Mouse (Mus musculus) 3134 (cell line): ENCODE results near the gene Dll1.

ENCODE experiments used
- DNase-seq: peaks from one replicate; pipeline ENCODE4 v3.0.0-alpha.2; 2011; ENCODE audit warnings: low spot score; ENCODE audit not compliant: insufficient read length; ENCODE audit errors: extremely low read depth

Dll1 gene

GRCm38 (mm10) chr17:15379741-15380526 is 3.3 kb upstream of the Dll1 start:
- DNase-seq = no peak

- DNase-seq = no peak
These were observed 1.9 kb upstream of the Dll1 start for GRCm38 (mm10) chr17:15378413-15379109.

GRCm38 (mm10) chr17:15377901-15378300 is 1.2 kb upstream of the Dll1 start:
- no peak for DNase-seq

DNA sequence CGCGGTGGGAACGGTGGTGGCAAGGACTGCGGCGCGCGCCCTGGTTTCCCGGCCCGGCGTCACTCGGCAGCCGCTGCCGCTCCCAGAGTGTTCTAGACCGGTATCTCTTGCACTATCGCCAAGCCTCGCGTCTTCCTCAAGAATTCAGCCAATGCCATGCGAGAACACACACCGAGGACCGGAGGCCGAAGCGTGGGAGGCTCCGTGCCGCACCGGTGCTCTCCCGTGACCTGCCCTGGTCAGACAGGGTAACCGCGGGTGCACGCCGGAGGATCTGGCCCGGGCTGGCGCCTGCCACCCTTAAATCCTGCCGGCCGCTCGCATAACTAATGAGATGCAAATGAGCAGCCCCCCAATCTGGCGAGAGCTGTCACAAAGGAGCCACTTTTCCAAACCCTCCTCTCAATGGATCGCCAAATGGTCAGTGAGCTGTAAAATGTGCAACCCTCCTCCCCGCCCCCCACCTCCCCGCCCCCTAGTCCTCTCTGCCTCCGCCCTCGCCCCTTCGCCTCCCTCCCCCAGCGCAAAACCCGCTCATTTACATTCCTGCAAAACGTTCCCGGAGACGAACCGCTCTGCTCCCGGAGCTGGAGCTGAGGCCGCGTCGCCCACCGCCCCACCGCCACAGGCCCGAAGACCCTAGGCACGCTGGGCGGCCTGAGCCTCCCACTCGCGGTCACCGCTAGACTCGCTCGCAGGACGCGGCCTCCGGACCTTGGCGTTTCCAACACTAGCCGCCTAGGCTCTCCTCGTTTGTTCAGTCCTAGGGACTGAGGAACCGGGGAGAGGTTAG is 775 bp downstream of the Dll1 start:
- DNase-seq = no peak

DNA sequence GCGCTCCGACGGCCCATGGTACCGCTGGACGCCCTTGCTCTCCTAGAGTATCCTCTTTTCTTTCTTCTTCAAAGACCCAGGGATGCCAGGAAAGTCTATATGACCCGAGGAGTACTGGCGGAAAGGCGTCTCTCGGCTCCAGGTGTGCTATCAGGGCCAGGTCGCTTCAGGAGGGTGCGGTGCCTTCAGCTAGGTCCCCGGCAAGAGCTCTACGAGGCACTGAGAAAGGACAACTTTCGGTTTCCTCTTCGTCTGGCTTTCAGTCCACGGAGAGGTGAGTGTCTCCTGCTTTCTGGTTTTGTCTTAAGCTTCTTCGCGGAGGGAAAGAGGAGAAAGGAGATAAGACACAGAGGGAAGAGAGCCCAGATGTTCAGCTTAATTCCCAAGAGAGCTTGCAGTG is 1.4 kb downstream of the Dll1 start:
- no peak for DNase-seq

- no peak for DNase-seq
These were observed 2.1 kb downstream of the Dll1 start for GRCm38 (mm10) chr17:15374321-15375141.

DNA sequence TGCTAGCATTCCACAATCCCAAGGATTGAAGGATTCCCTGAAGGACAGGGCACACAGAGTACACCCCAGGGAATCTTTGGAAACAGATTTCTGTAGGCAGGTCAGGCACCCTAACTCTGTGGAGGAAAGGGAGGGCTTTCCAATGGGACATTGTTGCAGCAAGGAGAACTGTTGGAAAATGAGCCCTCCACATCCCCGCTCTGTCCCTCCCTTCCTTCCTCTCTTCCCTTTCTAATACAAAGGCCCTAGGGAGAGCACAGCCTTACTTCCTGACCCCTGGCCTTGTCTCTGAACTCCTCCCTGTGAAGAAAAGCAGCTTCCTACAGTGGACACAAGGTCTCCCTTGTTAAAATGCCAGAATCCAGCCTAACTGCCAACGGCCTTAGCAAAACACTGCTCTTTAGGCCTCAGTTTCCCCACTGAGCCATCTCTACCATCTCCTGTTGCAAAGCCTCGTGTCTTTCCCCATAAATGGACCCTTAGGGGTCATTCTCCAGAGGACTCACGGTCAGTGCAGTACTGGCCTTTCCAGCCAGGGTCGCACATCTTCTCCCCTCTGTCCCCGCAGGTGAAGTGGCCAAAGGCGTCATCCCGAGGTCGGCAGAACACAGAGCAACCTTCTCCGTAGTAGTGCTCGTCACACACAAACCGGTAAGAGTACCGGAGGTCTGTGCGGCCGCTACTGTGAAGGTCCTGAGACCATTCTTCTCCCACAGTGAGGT is 3.6 kb downstream of the Dll1 start:
- DNase-seq = no peak

DNA sequence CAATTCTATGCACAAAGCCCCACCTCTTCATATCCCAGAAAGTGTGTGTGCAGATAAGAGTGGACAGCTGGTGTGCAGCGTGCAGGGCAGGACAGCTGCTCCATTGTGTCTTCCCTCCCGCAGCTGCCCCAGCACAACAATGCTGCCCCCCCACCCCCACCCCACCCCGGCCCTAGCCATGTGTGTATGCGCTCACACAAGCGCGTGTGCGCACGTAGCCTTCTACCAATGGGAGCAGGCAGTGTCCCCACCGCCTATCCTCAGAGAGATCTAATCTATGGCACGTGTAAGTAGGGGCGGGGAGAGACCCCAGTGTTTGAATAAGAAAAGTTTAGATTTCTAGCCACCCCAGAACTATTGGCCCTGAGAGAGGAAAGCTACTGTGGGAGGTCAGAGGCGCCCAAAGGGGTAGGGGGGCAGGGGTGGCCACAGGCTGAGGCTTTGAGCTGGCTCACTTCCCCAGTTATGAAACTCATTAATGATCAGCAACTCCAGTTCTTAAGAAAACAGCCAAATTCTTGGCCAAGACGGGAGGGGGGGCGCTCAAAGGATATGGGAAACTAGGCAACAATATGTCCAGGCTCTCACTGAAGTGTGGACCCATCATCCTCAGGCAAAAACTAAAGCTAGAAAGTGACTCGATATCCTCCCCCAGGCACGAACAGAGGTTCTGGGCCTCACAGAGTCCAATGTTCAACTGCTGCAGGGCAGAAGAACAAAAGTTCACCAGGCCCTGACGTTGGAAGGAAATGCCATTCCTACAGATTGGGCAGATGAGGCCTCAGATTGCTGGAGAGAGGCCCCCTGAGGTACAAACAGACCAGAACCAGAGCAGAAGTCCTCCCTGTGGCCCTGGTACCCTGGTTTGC is 4.5 kb downstream of the Dll1 start:
- DNase-seq = no peak

- peak; percentile 8 for DNase-seq
These were observed 6.3 kb downstream of the Dll1 start for GRCm38 (mm10) chr17:15370401-15370800.

- DNase-seq = no peak
These were observed 11.0 kb downstream of the Dll1 start for GRCm38 (mm10) chr17:15365650-15366049.

GRCm38 (mm10) chr17:15363656-15364055 is 13.0 kb downstream of the Dll1 start:
- DNase-seq = no peak

GRCm38 (mm10) chr17:15357071-15357470 is 19.6 kb downstream of the Dll1 start:
- no peak for DNase-seq

GRCm38 (mm10) chr17:15356526-15356925 is 20.1 kb downstream of the Dll1 start:
- no peak for DNase-seq

DNA sequence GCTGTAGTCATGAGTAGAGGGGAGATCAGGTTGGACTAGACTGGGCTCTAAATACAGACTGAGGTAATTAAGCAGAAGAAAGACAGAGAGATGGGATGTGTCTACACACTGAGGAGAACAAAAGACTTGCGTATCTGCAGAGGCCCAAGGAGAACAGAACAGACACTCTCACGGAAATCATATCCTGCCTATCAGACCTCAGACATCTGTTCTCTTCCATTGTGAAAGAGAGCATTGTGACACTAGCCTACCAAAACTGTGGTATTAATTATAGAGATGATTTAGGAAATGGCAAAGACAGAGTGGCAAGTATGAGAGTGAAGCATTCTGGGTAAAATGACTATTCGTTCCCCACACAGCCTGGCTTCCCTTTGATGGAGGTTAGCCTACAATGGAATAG is 21.6 kb downstream of the Dll1 start:
- DNase-seq = no peak

DNA sequence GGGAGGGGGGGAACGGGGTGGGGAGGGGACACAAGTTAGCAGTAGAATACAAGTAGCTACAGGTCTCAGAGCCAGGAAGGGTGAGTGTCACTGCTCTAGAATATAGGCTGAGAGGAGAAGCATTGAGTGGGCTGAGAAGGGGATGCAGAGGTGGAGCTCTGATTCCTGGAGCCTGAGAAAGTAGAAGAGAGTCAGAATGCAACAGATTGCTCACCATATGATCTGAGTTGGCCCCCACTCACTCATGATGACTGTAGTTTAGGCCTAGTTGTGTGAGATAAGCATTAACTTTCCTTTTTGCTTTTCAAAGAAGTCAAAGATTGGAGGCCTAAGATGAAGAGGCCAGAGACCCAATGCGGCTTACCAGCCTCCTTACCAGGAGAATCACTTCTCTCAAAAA is 22.7 kb downstream of the Dll1 start:
- no peak for DNase-seq

- no peak for DNase-seq
These were observed 23.6 kb downstream of the Dll1 start for GRCm38 (mm10) chr17:15352869-15353610.

GRCm38 (mm10) chr17:15350152-15350551 is 26.5 kb downstream of the Dll1 start:
- DNase-seq = no peak

- DNase-seq = no peak
These were observed 33.4 kb downstream of the Dll1 start for GRCm38 (mm10) chr17:15343071-15343822.
